Mouse (Mus musculus): Measurements from ENCODE around the gene Ccdc43. TPM values are rescaled to one million over a fixed set of nuclear protein-coding genes. Genes with fewer than 3 reads are reported as not detected.

The Ccdc43 gene
- polyA plus RNA-seq, 1 experiment from 2014 or later = 46.4 TPM

GRCm38 (mm10) chr11:102636887-102637286, 60.7 kb downstream of the Ccdc43 start:
- 48% methylated on average over 12 of the region's 12 CpGs for WGBS
- H3K4me1 ChIP-seq (replicated peaks) = peaks cover 50% of the 10 kb centered on the region
- no peak overlapping the region for H3K4me2 ChIP-seq
- no peak for ATAC-seq (ENCODE audit: insufficient number of reproducible peaks, low FRiP score)
- no peak overlapping the region for H3K4me3 ChIP-seq
- no peaks in the 10 kb centered on the region for H3K27me3 ChIP-seq (replicated peaks)
- H3K9me3 ChIP-seq (replicated peaks) = no peaks in the 10 kb centered on the region
- H3K36me3 ChIP-seq = no peaks in the 10 kb centered on the region
- no peak overlapping the region for H3K27ac ChIP-seq (ENCODE audit: poor library complexity, severe bottlenecking)
- H3K9ac ChIP-seq = 0 out of 2 replicates have a peak overlapping the region, but pooled peaks have one; percentile 26

Small RNA genes lying within 50 kb of the gene (microRNA-seq; reads per million reads assigned to microRNA genes)
- gene Gm22920 = not detected

Other genes with a start within 250 kb of the Ccdc43 start
- gene Itga2b, start 227.7 kb downstream of the Ccdc43 start, polyA plus RNA-seq (2016; fragmentation: Nextera tagmentation; extraction: Ambion mirVana) = 16.5 and 22.5 TPM in 2 replicates
- gene Gpatch8, start 141.4 kb downstream of the Ccdc43 start, polyA plus RNA-seq (2016; fragmentation: Nextera tagmentation; extraction: Ambion mirVana) = 38.9 and 42.7 TPM in 2 replicates
- gene Gm11627, start 118.3 kb downstream of the Ccdc43 start, polyA plus RNA-seq (2016; fragmentation: Nextera tagmentation; extraction: Ambion mirVana) = 10.9 and 11.6 TPM in 2 replicates
- gene Fzd2, start 93.4 kb downstream of the Ccdc43 start, polyA plus RNA-seq (2016; fragmentation: Nextera tagmentation; extraction: Ambion mirVana) = 32.0 and 33.8 TPM in 2 replicates
- 1.6 and 2.0 TPM in 2 replicates for gene Meioc, start 34.1 kb downstream of the Ccdc43 start, polyA plus RNA-seq (2016; fragmentation: Nextera tagmentation; extraction: Ambion mirVana)
- 9.1 and 10.0 TPM in 2 replicates for gene Adam11, start 63.7 kb upstream of the Ccdc43 start, polyA plus RNA-seq (2016; fragmentation: Nextera tagmentation; extraction: Ambion mirVana)
- 69.9 and 72.1 TPM in 2 replicates for gene Gjc1, start 121.9 kb upstream of the Ccdc43 start, polyA plus RNA-seq (2016; fragmentation: Nextera tagmentation; extraction: Ambion mirVana)
- not detected in 2 replicates for gene Higd1b, start 138.1 kb upstream of the Ccdc43 start, polyA plus RNA-seq (2016; fragmentation: Nextera tagmentation; extraction: Ambion mirVana)
- 145 and 146 TPM in 2 replicates for gene Eftud2, start 183.2 kb upstream of the Ccdc43 start, polyA plus RNA-seq (2016; fragmentation: Nextera tagmentation; extraction: Ambion mirVana)
- 0.42 and 0.71 TPM in 2 replicates for gene Ccdc103, start 183.4 kb upstream of the Ccdc43 start, polyA plus RNA-seq (2016; fragmentation: Nextera tagmentation; extraction: Ambion mirVana)
- not detected in 2 replicates for gene Fam187a, start 187.4 kb upstream of the Ccdc43 start, polyA plus RNA-seq (2016; fragmentation: Nextera tagmentation; extraction: Ambion mirVana)
- gene Gfap, start 203.1 kb upstream of the Ccdc43 start, polyA plus RNA-seq (2016; fragmentation: Nextera tagmentation; extraction: Ambion mirVana) = 0.12 and 0.17 TPM in 2 replicates
- gene Kif18b, start 227.3 kb upstream of the Ccdc43 start, polyA plus RNA-seq (2016; fragmentation: Nextera tagmentation; extraction: Ambion mirVana) = 6.4 and 8.6 TPM in 2 replicates
- 0.87 and 1.4 TPM in 2 replicates for gene C1ql1, start 248.9 kb upstream of the Ccdc43 start, polyA plus RNA-seq (2016; fragmentation: Nextera tagmentation; extraction: Ambion mirVana)